Mouse (Mus musculus): ENCODE data around the gene Mtap.
A peak's percentile ranks its signal among the peaks of the same experiment; 100 is the strongest.

- no peak for TF ChIP-seq CTCF (IDR thresholded peaks at IDR 0.05)
- 0 out of 2 replicates have a peak, but pooled peaks have one; percentile 28 for TF ChIP-seq POLR2A (IDR thresholded peaks at IDR 0.05; ENCODE audit: insufficient read depth, low read depth, low read length)
These were observed 829 bp downstream of the Mtap start for GRCm38 (mm10) chr4:89137542-89138360.
